Mouse (Mus musculus): ENCODE data around the gene Klhl8.

The Klhl8 gene

DNA sequence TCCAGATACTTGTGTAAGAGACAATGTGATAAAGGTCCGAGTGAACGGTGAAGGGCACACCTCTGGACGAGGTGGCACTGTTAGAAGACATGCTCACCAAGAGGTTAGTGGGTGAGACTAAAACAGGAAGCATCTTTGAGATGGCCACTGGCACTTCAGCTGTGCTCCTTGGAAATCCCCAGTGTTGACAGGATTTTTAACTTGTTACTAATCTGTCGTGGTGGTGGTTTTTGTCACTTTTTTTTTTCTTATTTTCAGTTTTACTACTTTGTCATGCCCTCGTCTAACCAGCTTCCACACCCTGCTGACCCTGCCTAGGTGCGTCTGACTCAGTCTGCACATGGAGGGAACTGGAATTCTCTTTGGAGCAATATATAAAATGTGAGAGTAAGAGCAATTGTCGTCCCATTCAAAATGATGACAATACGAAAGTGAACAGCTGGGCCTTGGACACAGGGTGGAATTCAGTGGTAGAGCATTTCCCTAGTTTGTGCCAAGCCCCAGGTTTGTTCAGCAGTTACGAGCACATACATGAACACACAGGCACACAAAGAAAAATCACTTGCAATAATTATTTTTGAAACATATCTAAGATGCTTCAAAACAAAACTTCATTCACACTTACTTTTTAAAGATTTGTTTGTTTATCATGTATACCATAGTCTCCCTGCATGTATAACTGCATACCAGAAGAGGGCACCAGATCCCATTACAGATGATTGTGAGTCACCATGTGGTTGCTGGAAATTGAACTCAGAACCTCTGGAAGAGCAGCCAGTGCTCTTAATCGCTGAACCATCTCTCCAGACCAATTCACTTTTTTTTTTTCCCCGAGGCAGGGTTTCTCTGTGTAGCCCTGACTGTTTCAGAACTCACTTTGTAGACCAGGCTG is 3.5 kb upstream of the Klhl8 start:
- no peak for DNase-seq

DNA sequence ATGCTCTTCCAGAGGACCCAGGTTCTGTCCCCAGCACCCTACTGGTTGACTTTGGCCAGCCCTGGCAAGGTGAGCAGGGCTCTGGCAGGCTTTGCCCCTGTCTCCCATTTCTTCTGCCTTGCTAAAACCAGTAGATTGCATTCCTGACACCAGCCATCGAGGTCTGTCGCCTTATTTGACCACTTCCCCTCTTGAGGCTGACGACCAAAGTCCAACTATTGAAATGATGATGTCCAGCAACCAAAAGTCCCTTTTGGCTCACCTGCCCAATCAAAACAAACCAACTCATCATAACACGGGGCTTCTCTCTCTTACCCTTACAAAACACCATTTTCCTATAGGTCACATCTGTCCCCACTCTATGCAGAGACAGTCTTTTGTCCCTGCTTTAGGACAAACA is 2.1 kb upstream of the Klhl8 start:
- DNase-seq, result no peak

DNA sequence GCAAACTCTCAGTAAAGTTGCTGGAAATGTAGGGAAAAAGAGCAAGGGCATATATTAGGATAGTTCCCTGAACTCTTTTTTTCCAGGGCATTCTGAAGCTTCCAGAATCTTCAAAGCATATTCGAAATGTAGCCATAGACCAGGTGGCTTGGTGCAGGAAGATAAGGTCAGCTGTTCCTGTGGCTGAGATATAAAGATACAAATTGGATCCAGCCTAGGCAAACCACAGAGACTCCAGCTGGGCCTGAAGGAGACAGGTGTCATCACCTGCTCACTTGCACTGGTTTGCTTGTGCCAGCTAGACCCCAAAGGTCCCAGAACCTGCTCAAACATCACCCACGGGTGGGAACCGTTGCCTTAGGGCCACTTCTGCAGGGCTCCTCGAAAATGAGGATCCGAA is 496 bp upstream of the Klhl8 start:
- peak; percentile 21 for DNase-seq

DNA sequence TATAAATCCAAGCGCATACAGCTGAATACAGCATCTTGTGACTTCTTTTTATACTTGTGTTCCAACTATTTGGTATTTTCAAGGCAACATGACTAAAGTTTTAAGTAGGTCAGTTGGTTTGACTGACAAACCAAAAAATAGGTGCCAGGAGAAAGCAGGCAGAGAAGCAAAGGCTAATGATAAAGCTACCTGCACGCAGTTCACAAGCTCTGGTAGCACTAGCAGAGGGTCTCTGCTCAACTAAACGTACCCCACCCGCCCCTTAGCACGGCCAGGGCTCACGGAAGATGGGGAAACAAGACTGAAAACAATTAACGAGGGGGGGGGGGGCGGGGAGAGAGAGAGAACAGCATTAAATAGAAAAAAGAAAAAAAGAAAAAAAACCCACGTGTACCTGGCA is 903 bp downstream of the Klhl8 start:
- DNase-seq, result no peak

DNA sequence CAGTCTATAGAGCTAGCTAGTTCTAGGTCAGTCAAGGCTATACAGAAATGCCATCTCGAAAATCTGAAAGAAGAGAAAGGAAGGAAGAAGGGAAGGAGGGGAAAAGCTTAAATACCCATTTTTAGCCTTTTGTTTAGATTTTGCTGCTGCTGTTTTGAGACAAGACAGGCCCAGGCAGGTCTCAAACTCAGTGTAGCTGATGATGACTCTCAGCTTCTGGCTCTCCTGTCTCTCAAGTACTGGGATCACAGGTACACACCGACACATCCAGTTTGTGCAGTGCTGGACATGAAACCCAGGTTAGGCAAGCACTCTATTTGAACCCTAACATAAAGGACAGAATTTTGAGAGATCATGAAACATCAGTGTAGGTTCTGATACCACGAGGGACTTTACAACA is 1.6 kb downstream of the Klhl8 start:
- no peak for DNase-seq

DNA sequence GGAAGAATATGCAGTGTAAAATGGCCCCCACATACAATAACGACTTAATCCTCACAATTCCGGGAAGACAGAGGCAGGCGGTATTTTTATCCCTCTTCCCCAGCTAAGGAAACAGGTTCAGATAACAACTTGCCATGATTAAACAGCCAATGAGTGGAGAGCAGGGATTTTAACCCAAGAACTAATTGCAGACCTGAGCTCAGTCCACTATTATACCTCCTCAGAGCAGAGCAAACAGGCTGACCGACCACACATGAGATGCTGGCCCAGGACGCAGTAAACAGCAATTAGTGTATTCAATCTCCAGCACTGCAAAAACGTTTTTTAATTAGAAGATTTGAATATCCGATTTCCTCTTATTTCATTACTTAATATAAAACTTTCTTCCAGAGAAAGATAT is 2.2 kb downstream of the Klhl8 start:
- DNase-seq, result no peak

DNA sequence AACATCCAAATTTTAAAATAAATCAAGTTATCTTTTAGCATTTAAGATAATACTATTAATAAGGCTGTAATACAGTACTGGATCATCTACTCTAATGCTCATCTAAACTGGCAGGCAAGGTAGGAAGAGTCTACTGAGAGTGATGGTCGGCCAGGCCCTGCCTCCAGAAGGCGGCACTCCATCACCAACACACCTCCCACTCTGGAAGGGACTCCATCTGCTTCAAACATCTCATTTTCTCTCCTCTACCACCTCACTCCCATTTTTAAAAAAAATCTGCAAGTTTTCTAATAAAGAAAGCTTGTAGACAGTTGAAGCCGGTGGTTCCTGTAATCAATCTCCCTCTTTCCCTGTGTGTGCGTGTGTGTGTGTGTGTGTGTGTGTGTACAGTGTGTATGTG is 3.2 kb downstream of the Klhl8 start:
- no peak for DNase-seq

DNA sequence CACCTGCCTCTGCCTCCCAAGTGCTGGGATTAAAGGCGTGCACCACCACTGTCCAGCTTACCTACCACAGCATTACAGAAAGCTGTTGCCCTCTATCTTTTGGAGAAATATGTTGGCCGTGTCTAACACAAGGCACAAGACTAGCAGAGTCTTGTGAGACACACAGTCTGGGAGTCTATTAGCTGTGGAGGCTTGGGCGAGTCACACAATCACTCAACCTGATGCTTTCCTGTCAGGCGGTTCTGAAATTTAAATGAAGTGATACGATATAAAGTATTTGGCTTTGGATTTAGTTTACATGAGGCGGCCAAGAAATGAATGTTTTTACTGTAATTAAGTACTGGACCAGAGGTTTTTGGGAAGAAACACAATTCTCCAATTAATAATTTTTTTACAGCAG is 4.9 kb downstream of the Klhl8 start:
- DNase-seq, result no peak

DNA sequence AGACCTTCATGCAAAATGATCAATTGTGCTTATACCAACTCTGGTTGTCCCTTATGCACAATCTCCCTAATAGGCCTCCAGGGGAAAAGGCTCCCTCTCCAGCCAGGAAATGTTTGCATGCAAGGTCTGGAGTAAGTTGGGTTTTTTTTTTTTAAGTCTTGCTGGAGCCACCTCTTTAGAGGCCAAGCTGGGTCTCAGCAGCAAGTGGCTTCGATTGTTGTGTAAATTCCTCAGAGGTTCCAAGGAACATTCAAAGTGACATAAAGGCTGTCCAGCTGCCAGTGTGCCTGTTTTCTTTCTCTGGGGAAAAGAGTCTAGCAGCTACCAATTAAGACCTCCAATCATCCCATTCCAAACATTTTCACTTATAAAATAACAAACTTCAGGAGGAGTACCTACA is 12.7 kb downstream of the Klhl8 start:
- no peak for DNase-seq

DNA sequence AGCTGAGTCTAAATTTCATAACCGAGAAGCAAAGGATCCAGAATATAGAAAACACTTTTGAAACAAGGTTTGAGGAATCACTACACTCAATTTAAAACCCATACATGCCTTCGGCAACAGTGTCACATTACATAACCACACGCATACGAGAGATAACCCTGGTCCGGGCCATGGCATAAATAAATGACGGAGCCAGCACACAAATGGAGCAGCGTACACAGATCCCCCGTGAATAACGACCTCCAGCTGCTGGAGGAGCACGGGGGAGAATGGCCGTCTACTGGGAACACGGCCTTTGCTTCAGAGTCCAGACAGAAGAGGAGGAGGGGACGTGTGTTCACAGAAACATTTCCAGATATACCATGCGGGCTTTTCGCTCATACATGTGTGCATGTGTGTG is 21.3 kb downstream of the Klhl8 start:
- no peak for DNase-seq

DNA sequence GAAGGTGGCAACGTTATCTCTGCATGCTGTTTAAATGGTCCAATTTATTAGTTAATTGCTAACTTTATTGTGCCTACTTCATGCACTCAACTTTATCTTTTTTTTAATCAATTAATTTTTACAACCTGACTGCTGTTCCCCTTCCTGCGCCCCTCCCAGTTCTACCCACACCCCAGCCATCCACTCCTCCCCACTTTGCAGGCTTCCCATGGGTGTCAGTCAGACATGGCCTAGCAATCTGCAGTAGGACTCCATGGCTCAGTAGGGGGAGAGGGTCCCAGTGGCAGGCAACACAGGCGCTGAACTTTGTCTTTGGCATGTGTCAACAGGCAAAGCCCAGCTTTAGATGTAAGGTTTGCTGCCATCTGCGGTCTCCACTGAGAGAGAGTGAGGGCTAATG is 47.3 kb downstream of the Klhl8 start:
- DNase-seq, result no peak

DNA sequence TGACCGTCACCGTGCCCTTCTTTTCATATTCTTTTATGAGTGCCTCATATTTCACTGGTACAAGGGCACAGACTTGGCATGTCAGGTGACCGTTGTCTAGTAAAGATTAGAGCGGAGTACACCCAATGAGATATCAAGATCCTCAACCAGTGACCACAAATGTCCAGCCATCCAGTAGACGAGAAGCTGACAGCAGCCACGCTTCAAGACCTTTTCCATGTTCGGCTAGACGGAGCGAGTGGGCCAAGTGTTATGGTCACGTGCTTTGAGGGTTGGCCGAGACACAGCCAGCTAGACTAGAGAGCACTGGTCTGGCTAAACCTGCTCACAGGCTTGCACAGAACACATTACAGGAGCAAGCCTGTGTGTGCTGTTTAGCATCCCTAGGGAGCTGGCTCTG is 50.4 kb downstream of the Klhl8 start:
- DNase-seq, result no peak

DNA sequence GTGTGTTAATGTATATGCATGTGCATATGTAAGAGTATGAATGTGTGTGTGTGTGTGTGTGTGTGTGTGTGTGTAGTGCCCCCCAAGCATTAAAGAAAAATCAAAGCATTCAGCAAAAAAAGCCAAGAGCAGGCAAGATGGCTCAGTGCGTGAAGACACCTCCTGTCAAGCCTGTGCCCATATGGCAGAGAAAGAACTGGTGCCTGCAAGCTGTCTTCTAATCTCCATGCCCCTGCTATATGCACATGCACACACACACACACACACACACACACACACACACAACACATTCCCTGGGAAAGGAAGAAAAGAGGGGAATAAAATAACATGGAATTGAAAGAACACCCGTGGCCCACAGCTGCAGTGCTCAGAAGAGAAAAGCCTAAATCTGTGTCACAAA is 53.9 kb downstream of the Klhl8 start:
- no peak for DNase-seq

DNA sequence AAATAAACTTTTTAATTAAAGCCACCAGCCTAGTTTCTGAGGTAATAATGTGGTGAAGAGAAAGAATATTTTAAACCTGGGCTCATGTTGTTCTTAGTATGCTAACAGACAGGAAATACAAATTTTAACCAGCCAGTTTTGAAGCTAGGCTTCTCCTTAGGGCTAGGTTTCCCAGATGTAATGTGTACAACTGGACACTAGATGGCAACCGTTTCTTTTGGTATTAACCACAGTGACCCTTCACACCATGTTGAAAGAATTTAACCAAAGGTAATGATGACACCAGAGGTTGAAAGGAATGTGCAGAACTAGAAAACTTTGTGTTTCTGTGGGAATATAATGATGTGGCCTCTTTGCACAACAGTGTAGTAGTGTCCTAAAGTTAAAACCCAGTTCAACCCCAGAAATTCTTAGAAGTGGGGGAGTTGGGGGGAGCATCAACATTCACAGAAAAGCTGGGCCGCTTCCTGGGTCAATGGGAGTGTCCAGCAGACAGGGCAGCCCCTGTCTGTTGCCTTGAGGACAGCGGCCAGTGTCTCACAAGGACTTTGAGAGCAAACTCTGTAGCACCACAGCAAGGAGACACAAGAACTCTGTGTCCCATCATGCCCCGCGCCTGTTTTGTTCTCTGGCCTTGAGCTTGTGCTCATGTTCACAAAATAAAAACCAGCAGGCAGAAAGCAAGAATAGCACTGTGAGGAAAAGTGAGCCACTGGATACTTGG is 54.6 kb downstream of the Klhl8 start:
- DNase-seq, result peak; percentile 37

DNA sequence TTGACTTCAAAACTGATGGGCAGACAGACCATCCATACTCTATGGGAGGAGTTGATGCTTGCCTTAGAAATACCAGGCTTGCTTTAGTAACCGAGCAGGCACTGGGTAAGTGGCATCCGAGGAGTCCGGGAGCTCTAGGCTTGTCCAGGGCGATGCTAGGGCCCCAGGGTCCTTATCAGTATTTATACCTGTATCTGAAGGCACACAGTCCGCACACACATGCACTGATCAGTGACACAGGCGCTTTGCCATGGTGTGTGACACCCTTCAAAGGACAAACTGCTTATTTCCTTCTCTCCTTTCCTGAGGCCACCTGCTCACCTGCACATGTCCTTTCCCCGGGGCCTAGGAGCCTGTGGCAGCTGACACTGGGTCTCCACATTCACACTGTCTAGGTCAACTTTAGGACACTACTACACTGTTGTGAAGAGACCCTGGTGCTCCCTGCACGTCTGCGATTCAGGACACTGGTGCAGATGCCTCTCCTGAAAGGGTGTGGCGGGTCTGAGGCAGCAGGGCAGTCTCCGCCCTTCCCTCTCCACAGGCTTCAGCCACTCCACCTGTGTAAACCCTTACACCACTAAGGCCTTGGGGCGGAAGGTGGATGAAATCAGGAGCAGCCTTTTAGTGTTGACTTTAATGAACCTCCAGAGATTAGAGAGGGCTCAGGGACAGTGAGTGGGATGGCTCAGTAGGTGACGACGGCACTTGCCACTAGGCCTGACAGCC is 55.4 kb downstream of the Klhl8 start:
- no peak for DNase-seq

DNA sequence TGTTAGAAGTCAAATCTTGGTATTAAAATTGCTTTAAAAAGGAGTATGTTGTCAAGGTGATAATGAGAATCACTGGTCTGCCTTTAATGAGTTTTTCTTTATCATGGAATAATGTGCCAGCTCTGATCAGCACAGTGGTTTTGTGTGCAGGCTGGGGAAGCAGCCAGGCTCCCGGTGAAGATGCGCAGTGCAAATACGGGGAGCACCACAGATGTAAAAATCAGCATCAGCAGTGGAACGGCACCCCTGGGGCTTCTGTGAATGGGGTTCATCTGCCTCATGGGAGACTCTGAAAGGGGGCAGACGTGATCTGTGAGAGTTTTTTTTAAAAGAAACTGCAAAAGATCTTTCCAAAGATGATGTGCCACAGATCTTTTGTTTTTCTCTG is 56.3 kb downstream of the Klhl8 start:
- DNase-seq, result no peak

DNA sequence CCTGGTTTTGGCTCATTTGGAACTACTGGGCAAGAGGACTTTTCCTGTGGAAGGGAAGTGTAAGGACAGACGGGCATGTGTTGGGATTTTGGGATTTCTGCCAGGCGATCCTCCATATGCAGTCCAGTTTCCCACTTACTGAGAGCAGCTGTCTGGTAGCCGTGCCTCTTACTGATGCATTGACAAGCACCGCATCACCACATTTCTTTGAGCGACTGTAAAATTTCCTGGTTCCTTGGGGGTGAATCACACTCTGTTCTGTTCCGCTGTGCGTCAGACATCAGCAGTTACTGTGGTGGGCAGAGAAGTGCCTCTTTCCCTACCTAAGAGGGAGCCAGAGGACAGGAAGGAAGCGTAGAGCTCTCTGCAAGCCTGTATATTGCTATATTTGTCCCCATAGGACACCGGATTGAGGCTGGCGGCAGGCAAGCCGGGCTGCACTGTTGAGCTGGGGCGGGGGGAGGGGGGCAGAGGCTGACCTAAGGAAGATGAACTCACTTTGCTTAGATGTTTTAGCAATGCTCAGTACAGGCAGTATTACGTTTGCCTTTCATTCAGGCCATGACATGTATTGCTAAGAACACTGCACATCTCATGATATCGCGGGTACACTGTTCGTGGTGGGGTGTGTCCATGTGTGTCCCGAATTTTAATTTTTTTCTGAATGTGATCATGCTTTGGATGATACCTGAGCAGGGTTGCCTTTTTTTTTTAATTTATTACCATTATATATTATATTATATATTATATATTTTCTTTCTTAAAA is 56.8 kb downstream of the Klhl8 start:
- peak; percentile 20 for DNase-seq

DNA sequence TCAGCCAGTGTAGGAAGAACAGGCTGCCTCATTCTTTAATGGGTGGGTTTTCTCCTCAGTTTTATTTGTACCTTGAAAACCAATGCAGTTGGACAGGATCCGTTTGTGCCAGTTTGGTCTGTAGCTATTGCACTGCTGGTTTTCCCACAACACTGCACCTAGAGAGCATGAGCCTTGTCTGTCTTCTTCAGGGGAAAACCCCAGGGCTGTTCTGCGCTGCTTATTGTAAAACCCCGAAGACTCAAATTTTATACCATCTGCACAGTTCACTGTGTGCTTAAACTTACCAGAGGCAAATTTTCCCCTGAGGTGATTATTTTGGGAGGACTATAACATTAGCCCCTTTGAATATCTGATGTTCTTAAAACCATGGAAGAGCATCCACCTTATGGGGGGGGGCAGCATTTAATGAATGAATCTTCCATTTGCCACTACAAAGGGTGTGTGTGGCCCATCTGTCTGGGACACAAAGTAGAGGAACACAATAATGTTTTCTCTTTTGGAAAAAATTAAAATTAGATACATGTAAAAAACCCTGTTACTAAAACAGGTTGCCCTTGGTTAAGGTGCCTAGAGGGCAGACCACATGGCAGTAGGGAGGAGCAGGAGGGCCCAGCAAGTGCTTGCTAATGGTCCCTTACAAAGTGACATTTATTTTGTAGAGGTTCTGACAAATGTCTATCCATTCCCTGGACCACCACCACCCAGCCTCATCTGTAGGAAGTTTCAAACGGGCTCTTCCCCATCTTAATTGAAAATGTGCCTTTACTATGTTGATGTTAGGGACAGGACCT is 58.1 kb downstream of the Klhl8 start:
- no peak for DNase-seq

DNA sequence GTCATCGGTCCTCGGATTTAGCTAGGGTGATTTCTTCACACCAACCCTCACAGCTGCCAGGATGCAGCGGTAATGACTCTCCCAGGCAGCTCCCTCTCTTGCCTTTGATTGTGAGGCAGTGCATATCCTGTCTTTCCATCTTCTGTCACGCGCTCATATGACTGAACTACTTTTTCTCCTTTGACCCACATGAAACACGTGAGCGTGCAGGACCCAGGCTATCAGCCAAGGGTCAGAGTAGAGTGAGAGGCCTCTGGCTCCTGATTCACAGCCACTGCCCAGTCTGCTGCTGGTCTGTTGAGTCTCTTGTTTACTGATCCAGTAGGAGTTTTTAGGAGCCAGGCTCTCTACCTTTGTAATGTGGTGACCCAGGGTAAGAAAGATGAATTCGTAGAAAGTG is 62.5 kb downstream of the Klhl8 start:
- DNase-seq, result no peak

DNA sequence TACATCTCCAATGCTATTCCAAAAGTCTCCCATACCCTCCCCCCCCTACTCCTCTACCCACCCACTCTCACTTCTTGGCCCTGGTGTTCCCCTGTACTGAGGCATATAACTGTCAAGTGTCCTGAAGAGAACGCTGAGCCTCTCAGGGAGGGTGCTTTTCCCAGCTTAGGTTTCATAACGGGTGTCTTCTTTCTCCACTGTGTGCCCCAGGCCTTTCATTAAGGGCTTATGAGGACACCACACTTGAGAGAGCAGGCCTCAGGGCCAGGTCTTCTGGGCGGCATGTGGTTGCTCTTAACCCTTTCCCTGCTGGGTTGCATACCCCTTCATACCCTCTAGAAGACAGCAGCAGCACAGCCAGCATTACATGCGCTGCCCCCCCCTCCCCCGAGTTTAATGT is 64.5 kb downstream of the Klhl8 start:
- DNase-seq, result no peak

DNA sequence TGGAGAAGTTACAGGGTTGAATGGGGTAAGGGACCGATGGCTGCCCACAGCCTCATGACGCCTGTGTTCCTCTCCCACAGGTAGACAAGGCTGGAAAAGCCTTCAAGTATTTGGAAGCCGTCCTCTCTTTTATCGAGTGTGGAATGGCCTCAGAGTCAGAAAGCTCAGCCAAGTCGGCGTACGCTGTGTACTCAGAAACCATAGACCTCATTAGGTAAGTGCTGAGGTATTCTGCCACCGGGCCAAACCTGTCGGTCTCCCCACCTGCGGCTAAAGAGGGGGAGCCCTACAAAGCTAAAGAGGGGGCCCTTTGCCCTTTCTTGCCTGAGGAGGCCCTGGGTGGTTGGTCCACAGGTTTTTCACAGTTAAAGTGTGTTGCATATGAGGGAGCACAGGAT is 64.9 kb downstream of the Klhl8 start:
- no peak for DNase-seq
